Comparison of ENCODE assay signal across 19 mouse cellular contexts in the genomic region with DNA sequence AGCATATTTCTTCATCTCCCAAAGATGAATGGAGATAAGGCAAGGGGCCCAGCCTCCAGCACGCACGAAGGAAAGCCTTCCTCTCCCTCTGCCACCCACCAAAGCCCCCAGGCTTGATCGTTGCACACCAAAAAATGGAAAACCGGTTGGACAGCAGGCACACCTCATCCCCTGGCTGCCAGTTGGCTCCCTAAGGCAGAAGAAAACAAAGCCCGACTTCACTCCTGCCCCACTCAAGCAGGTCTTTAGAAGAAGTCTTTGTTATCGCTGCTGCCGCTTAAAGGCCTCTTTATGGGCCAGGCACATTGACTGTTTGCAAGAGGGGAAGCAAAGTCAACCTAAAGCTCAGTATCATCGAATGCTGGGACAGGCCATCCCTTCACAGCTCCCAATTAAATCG. TPM values are rescaled to one million over a fixed set of nuclear protein-coding genes. Genes with fewer than 3 reads are reported as not detected.
DNase-seq lines count a peak whose midpoint lies in the region; ATAC-seq and TF ChIP-seq lines count a peak whose summit lies in the region.
"Had no signal": no experiment of that assay in that cellular context is flagged by ENCODE, and none has a peak within 500 bp of the region (broad histone marks: within the 10 kb centered on the region; RNA-seq: fewer than 3 reads in every experiment).

No protein-coding gene starts in this region.

- H3K9ac ChIP-seq in hindbrain, embryonic 11.5 days (ENCODE audit: low read depth, low read length): no peak overlapping the region
- H3K9ac ChIP-seq in hindbrain, embryonic 13.5 days: no peak overlapping the region
- no peak overlapping the region for H3K9ac ChIP-seq in midbrain, embryonic 12.5 days (replicated peaks)
- H3K9ac ChIP-seq in midbrain, postnatal 0 days (replicated peaks; ENCODE audit: low read length, poor library complexity, severe bottlenecking): no peak overlapping the region
- H3K9ac ChIP-seq in stomach, embryonic 16.5 days (ENCODE audit: low read length): no peak overlapping the region
- no peak overlapping the region for H3K9ac ChIP-seq in liver, postnatal 0 days (replicated peaks)
- H3K9ac ChIP-seq: heart, embryonic 12.5 days; liver, embryonic 15.5 days; neural tube, embryonic 13.5 days had no signal

- TF ChIP-seq CTCF in midbrain, postnatal 0 days (IDR thresholded peaks at IDR 0.05): no peak
- TF ChIP-seq CTCF in liver, postnatal 0 days (IDR thresholded peaks at IDR 0.05; ENCODE audit: low read depth): no peak

- 46% methylated on average over 9 of the region's 9 CpGs for WGBS in hindbrain, embryonic 11.5 days
- WGBS in hindbrain, embryonic 13.5 days: 35% methylated on average over 9 of the region's 9 CpGs
- 43% methylated on average over 9 of the region's 9 CpGs for WGBS in midbrain, embryonic 12.5 days
- 45% methylated on average over 9 of the region's 9 CpGs for WGBS in midbrain, postnatal 0 days
- 56% methylated on average over 9 of the region's 9 CpGs for WGBS in stomach, embryonic 16.5 days
- 74% methylated on average over 9 of the region's 9 CpGs for WGBS in liver, postnatal 0 days (ENCODE audit: insufficient replicate concordance)

- no peak for ATAC-seq in hindbrain, embryonic 11.5 days (ENCODE audit: low FRiP score)
- no peak for ATAC-seq in hindbrain, embryonic 13.5 days (ENCODE audit: low FRiP score)
- ATAC-seq in midbrain, embryonic 12.5 days (ENCODE audit: low FRiP score, low read depth): no peak
- no peak for ATAC-seq in midbrain, postnatal 0 days (ENCODE audit: low FRiP score)
- ATAC-seq in stomach, embryonic 16.5 days (ENCODE audit: insufficient read depth, low FRiP score): peak; percentile 41; the same call in 1 of the 2 replicates
- ATAC-seq in liver, postnatal 0 days: no peak
- ATAC-seq: activated CD4-positive, CD25-positive, alpha-beta regulatory T cell, adult 4 months had no signal

- TF ChIP-seq EP300 in liver, postnatal 0 days (IDR thresholded peaks at IDR 0.05; ENCODE audit: low read depth): no peak

- 0 out of 2 replicates have a peak overlapping the region, but pooled peaks have one; percentile 42 for H3K27ac ChIP-seq in hindbrain, embryonic 11.5 days (ENCODE audit: low read depth, low read length)
- H3K27ac ChIP-seq in hindbrain, embryonic 13.5 days: no peak overlapping the region
- H3K27ac ChIP-seq in midbrain, embryonic 12.5 days (replicated peaks): peak overlapping the region; percentile 32; the same call in 1 of the 2 replicates
- H3K27ac ChIP-seq in midbrain, postnatal 0 days (ENCODE audit: low read depth, low read length): no peak overlapping the region
- peak overlapping the region; percentile 26; the same call in 1 of the 2 replicates for H3K27ac ChIP-seq in stomach, embryonic 16.5 days (ENCODE audit: low read length)
- no peak overlapping the region for H3K27ac ChIP-seq in liver, postnatal 0 days (ENCODE audit: low read depth)
- H3K27ac ChIP-seq: liver, embryonic 15.5 days; neural tube, embryonic 13.5 days had no signal

- no peaks in the 10 kb centered on the region for H3K9me3 ChIP-seq in hindbrain, embryonic 11.5 days (ENCODE audit: control insufficient read depth, low read length)
- H3K9me3 ChIP-seq in hindbrain, embryonic 13.5 days: no peaks in the 10 kb centered on the region
- H3K9me3 ChIP-seq in midbrain, embryonic 12.5 days: no peaks in the 10 kb centered on the region
- no peaks in the 10 kb centered on the region for H3K9me3 ChIP-seq in midbrain, postnatal 0 days (ENCODE audit: low read length)
- H3K9me3 ChIP-seq in stomach, embryonic 16.5 days (replicated peaks; ENCODE audit: control insufficient read depth, low read length): no peaks in the 10 kb centered on the region
- H3K9me3 ChIP-seq in liver, postnatal 0 days (ENCODE audit: low read length): no peaks in the 10 kb centered on the region
- H3K9me3 ChIP-seq: heart, embryonic 12.5 days; liver, embryonic 15.5 days; neural tube, embryonic 13.5 days had no signal

- no peak overlapping the region for H3K4me3 ChIP-seq in hindbrain, embryonic 11.5 days (ENCODE audit: low read depth, low read length)
- H3K4me3 ChIP-seq in hindbrain, embryonic 13.5 days: no peak overlapping the region
- H3K4me3 ChIP-seq in midbrain, embryonic 12.5 days: no peak overlapping the region
- no peak overlapping the region for H3K4me3 ChIP-seq in midbrain, postnatal 0 days (ENCODE audit: low read depth, low read length)
- H3K4me3 ChIP-seq in stomach, embryonic 16.5 days (replicated peaks; ENCODE audit: low read length): no peak overlapping the region
- no peak overlapping the region for H3K4me3 ChIP-seq in liver, postnatal 0 days (ENCODE audit: low read depth, low read length)
- H3K4me3 ChIP-seq: heart, embryonic 12.5 days; liver, embryonic 15.5 days; neural tube, embryonic 13.5 days had no signal

- no peak overlapping the region for H3K4me2 ChIP-seq in hindbrain, embryonic 11.5 days (replicated peaks; ENCODE audit: low read depth, low read length)
- H3K4me2 ChIP-seq in hindbrain, embryonic 13.5 days: no peak overlapping the region
- H3K4me2 ChIP-seq in midbrain, embryonic 12.5 days (replicated peaks): no peak overlapping the region
- no peak overlapping the region for H3K4me2 ChIP-seq in midbrain, postnatal 0 days (ENCODE audit: low read depth, low read length, poor library complexity, severe bottlenecking)
- no peak overlapping the region for H3K4me2 ChIP-seq in stomach, embryonic 16.5 days (ENCODE audit: low read depth, low read length)
- H3K4me2 ChIP-seq in liver, postnatal 0 days (ENCODE audit: low read depth, low read length): no peak overlapping the region
- H3K4me2 ChIP-seq: heart, embryonic 12.5 days; liver, embryonic 15.5 days; neural tube, embryonic 13.5 days had no signal

- H3K4me1 ChIP-seq in hindbrain, embryonic 11.5 days (replicated peaks; ENCODE audit: control insufficient read depth, insufficient read depth, low read length): peaks cover 7% of the 10 kb centered on the region
- peaks cover 39% of the 10 kb centered on the region for H3K4me1 ChIP-seq in hindbrain, embryonic 13.5 days (replicated peaks)
- H3K4me1 ChIP-seq in midbrain, embryonic 12.5 days: peaks cover 47% of the 10 kb centered on the region
- H3K4me1 ChIP-seq in midbrain, postnatal 0 days (ENCODE audit: insufficient read depth, low read length): no peaks in the 10 kb centered on the region
- peaks cover 8% of the 10 kb centered on the region for H3K4me1 ChIP-seq in stomach, embryonic 16.5 days (ENCODE audit: control insufficient read depth, insufficient read depth, low read length)
- H3K4me1 ChIP-seq in liver, postnatal 0 days (ENCODE audit: insufficient read depth): peaks cover 5% of the 10 kb centered on the region

- no peaks in the 10 kb centered on the region for H3K36me3 ChIP-seq in hindbrain, embryonic 11.5 days (ENCODE audit: control insufficient read depth, insufficient read depth, low read length)
- H3K36me3 ChIP-seq in hindbrain, embryonic 13.5 days: no peaks in the 10 kb centered on the region
- H3K36me3 ChIP-seq in midbrain, embryonic 12.5 days: no peaks in the 10 kb centered on the region
- no peaks in the 10 kb centered on the region for H3K36me3 ChIP-seq in midbrain, postnatal 0 days (ENCODE audit: insufficient read depth, low read length)
- no peaks in the 10 kb centered on the region for H3K36me3 ChIP-seq in stomach, embryonic 16.5 days (ENCODE audit: control insufficient read depth, insufficient read depth, low read length)
- H3K36me3 ChIP-seq in liver, postnatal 0 days (replicated peaks; ENCODE audit: insufficient read depth, low read length): no peaks in the 10 kb centered on the region
- H3K36me3 ChIP-seq: heart, embryonic 12.5 days; liver, embryonic 15.5 days; neural tube, embryonic 13.5 days had no signal

- no peak for DNase-seq in hindbrain, embryonic 11.5 days (ENCODE audit: low spot score)
- no peak for DNase-seq in midbrain, postnatal 0 days (ENCODE audit: low spot score)
- DNase-seq in fat pad, adult 2 months (ENCODE audit: extremely low read depth, low read depth, low spot score): peak; percentile 93
- DNase-seq in cerebellum, adult 11 months: no peak
- DNase-seq in liver, postnatal 0 days: no peak
- DNase-seq: adrenal gland, postnatal 14 days; B cell, adult 2 months; cerebellum, adult 9-10 months; kidney, adult 11 months; kidney, postnatal 36 days; right cerebral cortex, postnatal 14 days; thymus, postnatal 25 days had no signal

- H3K27me3 ChIP-seq in hindbrain, embryonic 11.5 days (ENCODE audit: control insufficient read depth, insufficient read depth, low read length): no peaks in the 10 kb centered on the region
- H3K27me3 ChIP-seq in hindbrain, embryonic 13.5 days: no peaks in the 10 kb centered on the region
- no peaks in the 10 kb centered on the region for H3K27me3 ChIP-seq in midbrain, embryonic 12.5 days
- no peaks in the 10 kb centered on the region for H3K27me3 ChIP-seq in midbrain, postnatal 0 days (ENCODE audit: insufficient read depth, low read length)
- no peaks in the 10 kb centered on the region for H3K27me3 ChIP-seq in stomach, embryonic 16.5 days (ENCODE audit: control insufficient read depth, insufficient read depth, low read length)
- no peaks in the 10 kb centered on the region for H3K27me3 ChIP-seq in liver, postnatal 0 days (ENCODE audit: insufficient read depth, low read length)
- H3K27me3 ChIP-seq: heart, embryonic 12.5 days; liver, embryonic 15.5 days; neural tube, embryonic 13.5 days had no signal

RNA-seq across cellular contexts. Expression of gene Plekha7, which starts 29.9 kb away (rescaled TPM):
- polyA plus RNA-seq in hindbrain, embryonic 11.5 days (2014; fragmentation: Nextera tagmentation; extraction: Ambion mirVana): 8.4 and 8.8 TPM in 2 replicates
- 6.5 and 6.8 TPM in 2 replicates for polyA plus RNA-seq in hindbrain, embryonic 13.5 days (2015; fragmentation: Nextera tagmentation; extraction: Ambion mirVana)
- 17.3 and 21.2 TPM in 2 replicates for polyA plus RNA-seq in midbrain, embryonic 12.5 days (2016; fragmentation: Nextera tagmentation; extraction: Ambion mirVana)
- total RNA-seq in midbrain, postnatal 0 days (2014; rRNA removed): 20.9 and 21.3 TPM in 2 replicates
- 7.8 and 9.0 TPM in 2 replicates for polyA plus RNA-seq in midbrain, postnatal 0 days (2015; fragmentation: Nextera tagmentation; extraction: Ambion mirVana)
- 19.9 and 21.5 TPM in 2 replicates for polyA plus RNA-seq in stomach, embryonic 16.5 days (2015; fragmentation: Nextera tagmentation; extraction: Ambion mirVana)
- polyA plus RNA-seq in liver, postnatal 0 days (2015; fragmentation: Nextera tagmentation; extraction: Ambion mirVana): 1.5 and 1.8 TPM in 2 replicates

RNA-seq across cellular contexts. Expression of gene Rps13, which starts 55.7 kb away (rescaled TPM):
- 749 and 752 TPM in 2 replicates for polyA plus RNA-seq in hindbrain, embryonic 11.5 days (2014; fragmentation: Nextera tagmentation; extraction: Ambion mirVana)
- 563 and 564 TPM in 2 replicates for polyA plus RNA-seq in hindbrain, embryonic 13.5 days (2015; fragmentation: Nextera tagmentation; extraction: Ambion mirVana)
- 605 and 651 TPM in 2 replicates for polyA plus RNA-seq in midbrain, embryonic 12.5 days (2016; fragmentation: Nextera tagmentation; extraction: Ambion mirVana)
- 171 and 256 TPM in 2 replicates for total RNA-seq in midbrain, postnatal 0 days (2014; rRNA removed)
- polyA plus RNA-seq in midbrain, postnatal 0 days (2015; fragmentation: Nextera tagmentation; extraction: Ambion mirVana): 474 and 484 TPM in 2 replicates
- 589 and 713 TPM in 2 replicates for polyA plus RNA-seq in stomach, embryonic 16.5 days (2015; fragmentation: Nextera tagmentation; extraction: Ambion mirVana)
- polyA plus RNA-seq in liver, postnatal 0 days (2015; fragmentation: Nextera tagmentation; extraction: Ambion mirVana): 425 and 427 TPM in 2 replicates

Comparison
In these comparisons a context has a peak if more than half of its experiments do, and no peak if none do; other contexts are left out.
1. H3K27ac ChIP-seq: peak in hindbrain, embryonic 11.5 days (single experiment), midbrain, embryonic 12.5 days (single experiment) and stomach, embryonic 16.5 days (single experiment); none in hindbrain, embryonic 13.5 days (single experiment), midbrain, postnatal 0 days (single experiment) and liver, postnatal 0 days (single experiment).